Mouse (Mus musculus) bone marrow, adult 2 months (tissue): ENCODE results near the gene Il2ra.

Experiments used
- CTCF ChIP-seq: fragments of 200-500 bp; IDR thresholded peaks from 2 replicates; pipeline ENCODE4 v1.5.1; 2011; ENCODE audit warnings: low read length, control low read depth; ENCODE audit not compliant: control insufficient read depth, insufficient read depth
- POLR2A ChIP-seq: fragments of 200-500 bp; IDR thresholded peaks from 2 replicates; pipeline ENCODE4 v1.6.1; 2011; ENCODE audit warnings: low read depth, mild to moderate bottlenecking, control low read depth, low read length, borderline replicate concordance; ENCODE audit not compliant: control insufficient read depth

DNA sequence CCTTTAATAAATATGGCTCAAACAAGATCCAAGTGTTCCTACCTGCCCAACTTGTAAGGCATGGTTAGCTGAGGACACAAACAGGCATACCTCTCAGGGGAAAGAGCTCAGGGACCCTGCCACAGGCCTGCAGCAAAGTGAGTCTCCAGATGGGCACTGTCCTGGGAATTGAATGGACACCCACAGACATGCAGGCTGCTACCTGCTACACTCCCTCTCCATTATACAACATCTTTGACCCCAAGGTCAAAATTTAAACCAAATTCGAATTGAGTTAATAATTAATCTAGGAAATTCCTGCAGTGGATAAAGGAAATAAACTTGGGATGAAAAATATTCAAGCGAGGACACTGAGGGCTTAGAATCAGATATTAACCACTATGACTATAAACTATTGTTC is 53.3 kb downstream of the Il2ra start:
- TF ChIP-seq CTCF (no peak), POLR2A (no peak)
